Mouse (Mus musculus) ES-E14 (cell line): ENCODE results near the gene Dnajb2.

Source experiments
- CHD2 ChIP-seq: IDR thresholded peaks from 2 replicates; pipeline ENCODE4 v1.6.1; 2014; ENCODE audit warnings: mild to moderate bottlenecking, low read depth, low read length, inconsistent platforms
- HCFC1 ChIP-seq: IDR thresholded peaks from 2 replicates; pipeline ENCODE4 v1.6.1; 2012; ENCODE audit warnings: low read length, inconsistent platforms, borderline replicate concordance; ENCODE audit not compliant: insufficient read depth
- MAFK ChIP-seq: IDR thresholded peaks from 2 replicates; pipeline ENCODE4 v1.6.1; 2014; ENCODE audit warnings: mild to moderate bottlenecking, low read depth, low read length, inconsistent platforms; ENCODE audit not compliant: insufficient read depth
- ZC3H11A ChIP-seq: IDR thresholded peaks from 2 replicates; pipeline ENCODE4 v1.6.1; 2012; ENCODE audit warnings: low read depth, mild to moderate bottlenecking, inconsistent platforms, low read length, borderline replicate concordance
- ZNF384 ChIP-seq: IDR thresholded peaks from 2 replicates; pipeline ENCODE4 v1.6.1; 2012; ENCODE audit warnings: low read depth, low read length, inconsistent platforms

- no peak for TF ChIP-seq CHD2
- no peak for TF ChIP-seq ZC3H11A
- no peak for TF ChIP-seq HCFC1
- TF ChIP-seq MAFK: 0 out of 2 replicates have a peak, but pooled peaks have one; percentile 2
- no peak for TF ChIP-seq ZNF384
Observed at GRCm38 (mm10) chr1:75218227-75219001, 17.8 kb upstream of the Dnajb2 start.
